Mouse (Mus musculus) bone marrow macrophage, adult 2 months (primary cell): Measurements from ENCODE around the gene Ank3.

Experiments used
- CTCF ChIP-seq: IDR thresholded peaks from 2 replicates; pipeline ENCODE4 v1.5.1; 2012; ENCODE audit warnings: low read depth, mild to moderate bottlenecking, low read length, moderate library complexity
- POLR2A ChIP-seq: IDR thresholded peaks from 2 replicates; pipeline ENCODE4 v1.6.1; 2012; ENCODE audit warnings: mild to moderate bottlenecking, low read depth, low read length, borderline replicate concordance

DNA sequence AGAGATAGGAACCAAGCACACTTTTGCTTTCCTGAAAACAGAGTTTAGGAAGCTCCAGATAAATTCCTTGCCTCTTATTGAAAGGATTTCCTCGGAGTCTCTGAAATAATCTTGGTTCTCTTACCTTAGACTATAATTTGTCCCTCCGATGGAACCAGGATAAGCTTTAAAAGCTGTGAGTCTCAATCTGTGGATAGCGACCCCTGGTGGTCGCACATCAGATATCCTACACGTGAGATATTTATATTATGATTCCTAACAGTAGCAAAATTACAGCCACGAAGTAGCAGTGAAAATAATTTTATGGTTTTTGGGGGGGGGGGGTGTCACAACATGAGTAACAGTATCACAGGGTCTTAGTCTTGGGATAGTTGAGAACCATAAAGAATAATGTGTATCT, 491.2 kb downstream of the Ank3 start:
- TF ChIP-seq CTCF: no peak
- TF ChIP-seq POLR2A: no peak
